Mouse (Mus musculus): ENCODE data around the gene Gabbr2. TPM values are rescaled to one million over a fixed set of nuclear protein-coding genes. Genes with fewer than 3 reads are reported as not detected.
A peak's percentile ranks its signal among the peaks of the same experiment; 100 is the strongest.
"Not testable (repeated sequence)": the region's sequence is repeated elsewhere in the genome, so short reads cannot be mapped to it uniquely, and the experiment has no call there.

Gabbr2 gene
- total RNA-seq, 2 experiments from 2014 or later = not detected

GRCm38 (mm10) chr4:46676646-46677045 is 315.0 kb downstream of the Gabbr2 start:
- peak; percentile 42; the same call in 1 of the 2 replicates for ATAC-seq (replicated peaks; ENCODE audit: poor library complexity, severe bottlenecking)

DNA sequence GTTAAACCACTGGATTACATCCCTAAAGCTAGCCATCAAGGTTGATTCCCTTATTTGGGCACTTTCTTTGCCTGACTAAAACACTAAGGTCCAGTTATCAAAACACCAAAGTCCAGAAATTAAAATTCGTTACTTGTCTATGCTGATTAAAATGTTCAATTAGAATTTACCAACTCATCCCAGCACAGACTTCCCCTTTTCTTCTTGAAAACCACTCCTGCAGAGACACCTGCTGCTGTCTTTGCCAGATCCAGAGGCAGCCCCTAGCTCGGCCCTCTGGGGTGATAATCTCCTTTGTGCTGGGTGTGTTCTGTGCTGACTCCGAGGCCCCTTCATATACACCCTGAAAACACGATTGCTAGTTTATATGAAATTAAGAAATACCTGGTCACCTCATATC is 315.7 kb downstream of the Gabbr2 start:
- ATAC-seq (replicated peaks; ENCODE audit: poor library complexity, severe bottlenecking) = peak; percentile 51; the same call in 1 of the 2 replicates

DNA sequence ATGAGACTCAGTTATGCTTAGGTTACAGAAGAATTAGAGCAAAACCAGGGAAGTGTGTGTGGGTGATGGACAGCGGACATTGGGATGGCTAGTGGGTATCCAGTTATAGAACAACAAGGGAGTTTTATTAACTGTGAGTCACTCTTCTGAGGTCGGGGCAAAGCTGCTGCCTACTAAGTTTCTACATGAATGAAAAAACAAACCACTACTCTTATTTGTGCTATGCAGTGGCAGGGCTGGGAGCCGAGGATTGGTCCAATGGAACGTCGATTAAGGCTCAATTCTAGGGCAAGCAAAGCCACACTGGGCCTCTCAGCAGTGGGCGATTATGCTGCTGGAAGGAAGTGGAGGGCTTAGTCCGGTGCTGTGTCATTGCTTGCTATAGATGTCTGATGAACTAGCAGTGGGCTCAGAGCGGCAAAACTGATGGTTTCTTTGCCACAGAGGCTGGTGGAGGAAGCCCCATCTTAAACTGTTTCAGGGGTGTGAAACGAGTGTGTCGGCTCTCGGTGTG is 316.3 kb downstream of the Gabbr2 start:
- ATAC-seq (replicated peaks; ENCODE audit: poor library complexity, severe bottlenecking) = peak; percentile 47

DNA sequence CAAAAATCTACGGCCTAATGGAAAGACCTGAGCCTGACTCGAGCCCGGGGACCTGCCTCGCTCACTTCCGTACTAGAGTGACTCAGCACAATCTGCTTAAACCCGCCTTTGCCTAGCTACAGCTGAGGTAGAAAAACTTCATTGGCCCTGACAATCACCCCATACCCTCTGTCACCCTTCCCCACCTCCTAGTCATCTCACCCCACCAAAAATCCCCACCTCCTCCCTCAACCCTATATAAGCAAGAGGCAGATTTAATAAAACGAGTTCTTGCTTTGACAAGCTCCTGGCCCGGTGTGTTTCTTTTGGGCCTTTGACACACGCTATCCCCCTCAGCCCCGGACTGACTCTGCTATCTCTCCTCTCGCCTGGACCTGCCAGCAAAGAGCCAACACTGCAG is 323.1 kb downstream of the Gabbr2 start:
- ATAC-seq (replicated peaks; ENCODE audit: poor library complexity, severe bottlenecking) = peak; percentile 42

- no peak for ATAC-seq (replicated peaks; ENCODE audit: poor library complexity, severe bottlenecking)
Observed at GRCm38 (mm10) chr4:46666420-46666819, 325.3 kb downstream of the Gabbr2 start.

GRCm38 (mm10) chr4:46665371-46665774 is 326.3 kb downstream of the Gabbr2 start:
- ATAC-seq (replicated peaks; ENCODE audit: poor library complexity, severe bottlenecking) = peak; percentile 29

DNA sequence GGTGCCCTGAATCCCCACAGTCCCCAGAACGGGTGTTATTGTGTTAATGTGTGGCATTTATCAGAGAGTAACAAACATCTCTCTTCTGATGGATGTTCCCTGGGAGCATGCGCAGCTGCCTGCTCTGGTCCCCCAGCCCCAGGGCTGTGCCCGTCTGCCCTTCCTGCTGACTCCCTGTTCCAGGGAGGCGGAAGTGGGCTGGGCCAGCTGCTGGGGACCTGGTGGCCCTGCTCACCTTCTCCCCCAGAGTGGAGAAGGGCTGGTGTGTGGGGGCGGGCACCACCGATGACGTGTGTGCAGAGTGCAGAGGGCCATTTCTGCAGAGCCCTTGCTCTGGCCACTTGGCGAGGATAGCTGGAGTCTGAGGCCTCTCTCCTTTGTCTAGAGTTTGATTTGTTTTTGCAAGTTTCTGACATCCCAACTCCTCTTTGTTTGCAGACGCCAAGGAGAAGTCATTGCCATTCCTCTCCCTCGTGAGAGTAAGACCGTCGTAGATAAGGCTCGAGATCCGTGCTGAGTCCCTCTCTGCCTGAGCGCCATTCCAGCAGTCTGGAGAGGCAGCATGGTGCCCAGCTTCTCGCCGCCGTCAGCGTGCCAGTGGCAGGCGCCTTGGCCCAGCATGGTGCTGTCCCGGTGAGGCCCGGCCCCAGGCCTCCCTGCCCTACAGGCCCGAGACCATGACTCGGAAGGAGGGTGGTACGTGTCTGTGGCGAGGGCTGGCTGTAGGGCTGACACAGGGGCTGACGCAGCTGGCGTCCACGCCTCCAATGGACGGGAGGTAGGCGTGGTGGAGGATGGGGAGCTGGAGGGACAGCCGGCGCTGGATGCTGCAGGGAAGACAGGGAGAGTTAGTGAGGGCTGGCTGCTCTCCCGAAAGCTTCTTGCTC is 327.3 kb downstream of the Gabbr2 start:
- peak; percentile 64 for ATAC-seq (replicated peaks; ENCODE audit: poor library complexity, severe bottlenecking)

DNA sequence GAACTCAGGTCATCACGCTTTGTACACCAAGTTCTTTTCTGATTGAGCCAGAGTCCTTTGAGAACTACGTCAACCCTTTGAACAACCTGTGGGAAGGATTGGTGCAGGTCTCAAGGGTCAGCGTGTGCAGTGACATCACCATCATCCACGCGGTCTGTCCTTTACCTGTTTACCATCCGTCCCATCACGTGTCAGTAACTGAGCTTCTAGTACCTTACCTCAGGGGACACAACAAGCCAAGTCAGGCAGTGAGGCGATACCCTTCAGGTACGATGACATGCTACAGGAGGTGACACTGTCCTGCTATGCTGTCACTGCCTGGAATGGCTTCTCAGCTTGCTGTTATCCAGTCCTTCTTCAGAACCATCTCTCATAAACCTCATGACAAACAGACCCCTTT is 330.2 kb downstream of the Gabbr2 start:
- ATAC-seq (replicated peaks; ENCODE audit: poor library complexity, severe bottlenecking) = no peak

DNA sequence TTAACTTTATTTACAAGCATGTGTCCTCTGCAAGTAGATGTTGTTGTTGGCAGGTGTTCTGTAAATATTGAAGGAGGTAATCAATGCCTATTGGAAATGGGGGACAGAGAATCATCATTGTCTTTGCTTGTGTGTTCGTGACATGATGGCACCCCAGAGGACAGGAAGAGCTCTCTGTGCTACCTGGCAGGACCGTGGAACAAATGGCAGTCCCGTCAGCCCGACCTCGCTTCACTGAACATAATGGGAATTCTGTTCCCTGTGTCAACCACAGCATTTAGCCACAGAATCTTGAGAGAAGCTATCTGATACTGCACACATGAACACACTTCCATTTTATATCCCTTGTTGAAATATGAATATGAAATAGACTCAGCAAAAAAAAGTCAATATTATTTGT is 332.7 kb downstream of the Gabbr2 start:
- no peak for ATAC-seq (replicated peaks; ENCODE audit: poor library complexity, severe bottlenecking)

DNA sequence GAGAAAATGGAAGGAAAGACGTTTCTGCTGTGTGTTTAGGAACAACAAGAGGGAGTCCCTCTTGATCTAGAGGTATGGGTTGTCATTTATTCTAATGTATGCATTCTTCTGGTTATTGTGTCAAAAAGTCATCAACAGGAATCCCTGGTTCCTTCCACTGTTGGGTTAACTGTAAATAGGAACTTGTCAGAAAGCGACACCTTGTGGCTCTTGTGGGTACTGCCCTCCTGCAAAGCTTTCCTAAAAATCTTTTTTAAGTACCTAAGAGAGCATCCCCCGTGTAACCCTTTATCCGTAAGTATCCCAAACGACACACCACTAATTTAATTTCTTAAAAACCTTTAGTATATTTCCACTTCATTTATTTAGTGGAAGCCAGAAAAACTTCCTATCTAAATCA is 334.6 kb downstream of the Gabbr2 start:
- ATAC-seq (replicated peaks; ENCODE audit: poor library complexity, severe bottlenecking) = peak; percentile 70

GRCm38 (mm10) chr4:46655956-46656355 is 335.7 kb downstream of the Gabbr2 start:
- no peak for ATAC-seq (replicated peaks; ENCODE audit: poor library complexity, severe bottlenecking)

DNA sequence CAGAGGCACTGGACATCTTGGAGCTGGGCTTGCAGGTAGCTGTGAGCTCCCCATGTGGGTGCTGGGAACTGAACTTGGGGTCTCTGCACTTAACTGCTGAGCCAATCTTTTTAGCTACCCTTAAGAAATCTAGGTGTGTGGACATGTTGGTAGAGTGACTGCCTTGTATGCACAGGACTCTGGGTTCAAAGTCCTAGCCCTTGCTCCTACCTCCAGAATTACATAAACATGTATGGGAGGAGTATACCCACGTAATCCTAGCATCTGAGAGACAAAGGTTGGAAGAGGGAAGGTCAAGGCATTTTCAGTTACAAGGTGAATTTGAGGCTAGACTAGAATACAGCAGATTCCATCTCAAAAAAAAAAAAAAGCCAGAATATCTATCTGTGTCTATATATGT is 336.4 kb downstream of the Gabbr2 start:
- ATAC-seq (replicated peaks; ENCODE audit: poor library complexity, severe bottlenecking) = no peak

DNA sequence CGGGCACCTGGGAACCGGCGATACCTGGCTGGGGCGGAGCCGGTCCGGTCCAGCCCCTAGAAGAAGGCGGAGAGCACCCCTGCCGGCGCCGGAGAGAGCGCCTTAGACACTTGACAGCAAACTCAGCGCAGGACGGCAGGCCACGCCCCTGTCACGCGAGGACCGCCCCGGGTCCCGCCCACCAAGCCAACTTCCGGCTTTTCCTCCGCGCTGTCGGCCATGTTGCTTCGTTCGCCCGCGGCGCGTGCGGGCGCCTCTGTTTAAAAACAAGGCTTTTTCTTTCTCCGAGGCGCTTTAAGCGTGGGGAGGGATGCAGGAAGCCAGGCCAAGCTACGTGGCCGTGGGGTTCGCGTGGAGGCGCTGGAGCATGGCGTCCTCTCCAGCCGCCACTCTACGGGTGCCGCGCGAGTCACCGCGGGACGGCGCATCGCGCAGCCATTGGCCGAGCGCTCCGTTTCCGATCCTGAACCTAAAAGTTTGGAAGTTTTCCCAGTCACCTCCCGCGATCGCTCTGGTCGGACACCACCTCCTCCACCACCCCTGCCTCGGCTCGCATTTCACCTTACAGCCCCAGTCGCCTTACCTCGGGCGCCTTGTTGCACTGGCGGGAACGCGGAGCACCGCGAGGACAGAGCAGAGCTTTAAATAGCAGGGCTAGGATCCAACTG is 341.5 kb downstream of the Gabbr2 start, which contains the start of gene Tbc1d2:
Gene Tbc1d2 (minus strand): TSS at position 124 of the 668 bp plus-strand sequence.
- ATAC-seq (replicated peaks; ENCODE audit: poor library complexity, severe bottlenecking) = peak; percentile 94

GRCm38 (mm10) chr4:46649161-46649560 is 342.5 kb downstream of the Gabbr2 start:
- ATAC-seq (replicated peaks; ENCODE audit: poor library complexity, severe bottlenecking) = no peak

- ATAC-seq (replicated peaks; ENCODE audit: poor library complexity, severe bottlenecking) = no peak
Observed at GRCm38 (mm10) chr4:46643676-46644112, 348.0 kb downstream of the Gabbr2 start.

DNA sequence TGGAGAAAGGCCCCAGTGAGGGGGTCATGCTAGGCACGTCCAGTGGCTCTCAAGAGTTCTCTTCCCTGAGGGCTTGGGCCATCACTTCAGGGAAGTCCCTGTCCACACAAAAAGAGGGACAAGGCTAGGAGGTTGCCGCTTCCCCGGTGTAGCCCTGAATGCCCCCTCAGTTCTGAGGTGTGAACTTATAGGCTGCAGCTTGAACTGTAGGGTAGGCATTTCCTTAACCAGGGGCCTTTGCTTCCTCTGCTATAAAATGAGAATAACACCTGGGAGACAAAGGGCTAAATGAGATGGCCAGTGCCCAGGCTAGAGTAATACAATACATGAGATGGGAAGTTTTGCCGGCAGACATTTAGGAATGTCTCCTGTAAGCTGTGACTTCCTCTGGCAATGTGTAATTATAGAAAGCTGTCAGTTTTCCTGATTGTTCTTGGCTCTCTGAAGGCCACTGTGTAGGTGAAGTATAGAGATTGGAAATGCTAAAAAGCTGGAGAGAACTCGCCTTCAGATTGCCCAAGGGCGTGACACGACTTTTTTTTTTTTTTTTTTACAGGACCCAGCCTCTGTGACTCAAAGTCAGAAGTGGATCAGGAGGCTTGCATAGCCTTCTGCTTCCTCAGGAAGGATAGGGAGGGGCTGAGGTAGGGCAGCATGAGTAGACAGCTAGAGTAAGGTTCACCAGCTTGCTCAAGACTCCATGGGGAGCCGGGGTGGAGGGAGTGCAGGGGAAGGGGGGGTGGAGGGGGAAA is 348.6 kb downstream of the Gabbr2 start:
- ATAC-seq (replicated peaks; ENCODE audit: poor library complexity, severe bottlenecking) = peak; percentile 99

DNA sequence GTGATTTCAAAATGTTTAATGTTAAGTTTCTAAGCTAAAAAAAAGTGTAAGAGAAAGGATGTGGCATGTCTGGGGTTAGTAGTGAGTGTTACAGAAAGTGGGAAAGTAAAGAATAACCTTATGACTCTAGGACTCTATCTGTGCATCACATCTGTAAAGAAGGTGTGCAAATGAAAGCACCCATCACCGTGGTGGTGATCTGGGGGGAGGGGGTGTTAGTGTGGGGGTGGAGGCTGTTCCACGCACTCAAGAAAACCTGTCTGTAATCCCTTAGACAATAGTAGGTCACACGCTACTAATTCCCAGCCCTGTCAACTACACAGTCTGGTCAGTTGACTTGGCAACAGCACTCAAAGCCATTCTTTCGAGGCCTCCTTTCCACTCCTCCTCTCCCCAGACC is 350.4 kb downstream of the Gabbr2 start:
- ATAC-seq (replicated peaks; ENCODE audit: poor library complexity, severe bottlenecking) = no peak

DNA sequence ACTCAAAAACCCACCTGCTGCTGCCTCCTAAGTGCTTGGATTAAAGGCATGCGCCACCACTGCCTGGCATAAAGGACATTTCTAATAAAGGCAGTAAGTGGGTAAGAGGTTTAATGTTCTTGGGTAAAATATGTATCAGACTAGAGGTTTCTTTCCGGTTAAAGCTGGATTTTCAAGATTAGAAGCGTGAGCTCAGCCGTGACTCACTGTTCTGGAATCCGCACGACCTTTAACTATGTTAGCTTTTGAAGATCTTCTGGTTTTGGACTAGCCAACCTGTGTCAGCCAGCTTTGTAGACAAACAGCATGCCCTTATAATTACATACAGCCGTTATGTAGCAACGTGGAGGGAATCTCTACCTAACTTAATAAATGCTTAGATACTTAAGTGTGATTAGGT is 351.8 kb downstream of the Gabbr2 start:
- no peak for ATAC-seq (replicated peaks; ENCODE audit: poor library complexity, severe bottlenecking)

GRCm38 (mm10) chr4:46637250-46637649 is 354.4 kb downstream of the Gabbr2 start:
- not testable (repeated sequence) for ATAC-seq (replicated peaks; ENCODE audit: poor library complexity, severe bottlenecking)

DNA sequence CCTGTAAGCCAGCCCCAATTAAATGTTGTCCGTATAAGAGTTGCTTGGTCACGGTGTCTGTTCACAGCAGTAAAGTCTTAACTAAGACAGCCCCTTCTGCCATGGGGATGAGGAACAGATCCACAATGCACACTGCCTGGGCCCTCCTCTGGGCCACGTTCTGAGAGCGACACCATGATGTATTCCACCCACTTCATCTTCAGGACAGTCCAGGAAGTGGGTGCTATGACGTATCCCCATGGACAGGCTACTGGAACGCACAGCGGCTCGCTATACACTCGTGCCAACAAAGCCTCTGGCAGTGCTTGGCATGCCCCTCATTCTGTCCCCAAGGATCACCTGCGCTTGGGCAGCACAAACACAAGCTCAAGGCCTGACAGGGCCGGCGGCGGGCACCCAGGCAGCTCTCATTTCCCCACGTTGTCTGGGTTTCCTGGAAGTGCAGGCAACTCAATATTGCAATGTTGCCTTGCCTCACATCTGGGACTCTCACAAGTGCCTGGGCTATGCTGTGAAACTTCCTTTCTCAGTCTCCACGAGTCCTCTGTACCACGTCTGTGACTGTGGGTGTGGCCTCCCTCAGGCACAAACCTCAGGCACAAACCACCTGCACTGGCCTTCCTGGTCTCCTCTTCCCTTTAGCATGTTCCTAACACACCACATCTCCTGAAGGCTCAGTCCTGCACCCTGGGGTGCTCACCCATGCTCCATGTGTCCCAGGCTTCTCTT is 355.8 kb downstream of the Gabbr2 start:
- peak; percentile 93 for ATAC-seq (replicated peaks; ENCODE audit: poor library complexity, severe bottlenecking)
